Mouse (Mus musculus): Measurements from ENCODE around the gene Ciz1. TPM values are rescaled to one million over a fixed set of nuclear protein-coding genes. Genes with fewer than 3 reads are reported as not detected.

Gene Ciz1
- polyA plus RNA-seq, 2 experiments = 13.1 to 40.3 TPM

GRCm38 (mm10) chr2:32364121-32364520 lies 12.0 kb downstream of the Ciz1 start:
- H3K27me3 ChIP-seq (ENCODE audit: control insufficient read depth, insufficient read depth, low read length) = no peaks in the 10 kb centered on the region
- peaks cover 14 to 15% of the 10 kb centered on the region in 2 experiments for H3K4me1 ChIP-seq (replicated peaks; ENCODE audit: control insufficient read depth in 2 of 2, insufficient read depth in 2 of 2, low read length in 1 of 2)
- 50% methylated on average over 8 of the region's 8 CpGs for WGBS (ENCODE audit: insufficient replicate concordance)
- H3K27ac ChIP-seq = peak overlapping the region; percentile 76; the same call in 1 of the 2 replicates
- peaks cover 7% of the 10 kb centered on the region for H3K36me3 ChIP-seq (replicated peaks; ENCODE audit: control insufficient read depth, insufficient read depth, low read depth)
- peak overlapping the region; percentile 74 to 84; a peak in 3 of 4 replicates for H3K4me3 ChIP-seq (ENCODE audit: insufficient read depth in 1 of 2, low read depth in 2 of 2, low read length in 2 of 2)
- no peaks in the 10 kb centered on the region for H3K9me3 ChIP-seq (ENCODE audit: control insufficient read depth, low read length)
- peak overlapping the region; percentile 98 for H3K4me2 ChIP-seq (ENCODE audit: low read depth)
- peak overlapping the region; percentile 83 for H3K9ac ChIP-seq (replicated peaks)
- TF ChIP-seq EP300 (IDR thresholded peaks at IDR 0.05; ENCODE audit: low read depth) = no peak
- TF ChIP-seq CTCF (IDR thresholded peaks at IDR 0.05; ENCODE audit: low read depth) = no peak
- ATAC-seq (ENCODE audit: insufficient read depth) = no peak
- no peak for DNase-seq (ENCODE audit: low read depth in 3 of 3, low spot score in 3 of 3)

DNA sequence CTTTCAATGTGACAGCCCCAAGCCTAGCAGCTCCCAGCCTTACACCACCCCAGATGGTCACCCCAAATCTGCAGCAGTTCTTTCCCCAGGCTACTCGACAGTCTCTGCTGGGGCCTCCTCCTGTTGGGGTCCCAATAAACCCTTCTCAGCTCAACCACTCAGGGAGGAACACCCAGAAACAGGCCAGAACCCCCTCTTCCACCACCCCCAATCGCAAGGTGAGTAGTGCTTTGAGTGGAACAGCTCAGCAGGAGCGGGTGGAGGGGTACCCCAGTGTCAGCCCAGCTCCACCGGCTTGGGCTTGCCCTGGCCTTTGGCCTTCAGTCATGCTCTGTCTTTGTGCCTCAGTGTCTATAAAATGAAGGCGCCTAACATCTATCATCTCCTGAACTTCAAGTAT lies 15.2 kb downstream of the Ciz1 start:
- 83% methylated on average over 5 of the region's 5 CpGs for WGBS (ENCODE audit: insufficient replicate concordance)
- no peak for TF ChIP-seq EP300 (IDR thresholded peaks at IDR 0.05; ENCODE audit: low read depth)
- no peak for TF ChIP-seq CTCF (IDR thresholded peaks at IDR 0.05; ENCODE audit: low read depth)
- Histone ChIP-seq H3K4me3 (ENCODE audit: insufficient read depth in 1 of 2, low read depth in 2 of 2, low read length in 2 of 2) (no peak overlapping the region), H3K9ac (replicated peaks) (no peak overlapping the region), H3K4me2 (ENCODE audit: low read depth) (no peak overlapping the region), H3K9me3 (ENCODE audit: control insufficient read depth, low read length) (no peaks in the 10 kb centered on the region), H3K27me3 (ENCODE audit: control insufficient read depth, insufficient read depth, low read length) (no peaks in the 10 kb centered on the region), H3K27ac (no peak overlapping the region), H3K4me1 (replicated peaks; ENCODE audit: control insufficient read depth in 2 of 2, insufficient read depth in 2 of 2, low read length in 1 of 2) (peaks cover 9 to 11% of the 10 kb centered on the region in 2 experiments; a peak in 3 of 4 replicates), H3K36me3 (replicated peaks; ENCODE audit: control insufficient read depth, insufficient read depth, low read depth) (peaks cover 15% of the 10 kb centered on the region)
- DNase-seq (ENCODE audit: low read depth in 3 of 3, low spot score in 3 of 3) (no peak), ATAC-seq (ENCODE audit: insufficient read depth) (no peak)

DNA sequence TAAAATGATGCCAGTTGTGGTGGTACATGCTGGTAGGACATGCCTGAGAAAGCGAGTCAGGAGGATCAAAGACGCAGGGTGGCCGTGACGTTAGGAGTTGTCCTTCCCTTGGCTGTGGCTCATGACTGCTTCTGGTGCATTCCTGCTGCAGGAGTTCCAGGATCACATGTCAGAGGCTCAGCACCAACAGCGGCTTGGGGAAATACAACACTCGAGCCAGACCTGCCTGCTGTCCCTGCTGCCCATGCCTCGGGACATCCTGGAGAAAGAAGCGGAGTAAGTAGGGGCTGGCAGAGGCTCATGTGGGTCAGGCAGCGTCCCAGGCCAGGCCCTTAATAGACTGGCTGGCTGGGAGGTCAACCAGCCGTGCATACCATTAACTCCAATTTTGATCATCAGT lies 22.1 kb downstream of the Ciz1 start:
- Histone ChIP-seq H3K9ac (replicated peaks) (no peak overlapping the region), H3K27me3 (ENCODE audit: control insufficient read depth, insufficient read depth, low read length) (no peaks in the 10 kb centered on the region), H3K9me3 (ENCODE audit: control insufficient read depth, low read length) (no peaks in the 10 kb centered on the region), H3K27ac (no peak overlapping the region), H3K4me2 (ENCODE audit: low read depth) (no peak overlapping the region), H3K4me3 (ENCODE audit: insufficient read depth in 1 of 2, low read depth in 2 of 2, low read length in 2 of 2) (no peak overlapping the region), H3K36me3 (replicated peaks; ENCODE audit: control insufficient read depth, insufficient read depth, low read depth) (peaks cover 21% of the 10 kb centered on the region), H3K4me1 (replicated peaks; ENCODE audit: control insufficient read depth in 2 of 2, insufficient read depth in 2 of 2, low read length in 1 of 2) (no peaks in the 10 kb centered on the region)
- ATAC-seq (ENCODE audit: insufficient read depth) (no peak), DNase-seq (ENCODE audit: low read depth in 3 of 3, low spot score in 3 of 3) (no peak)
- TF ChIP-seq CTCF (IDR thresholded peaks at IDR 0.05; ENCODE audit: low read depth) = no peak
- TF ChIP-seq EP300 (IDR thresholded peaks at IDR 0.05; ENCODE audit: low read depth) = no peak
- WGBS (ENCODE audit: insufficient replicate concordance) = 79% methylated on average over 10 of the region's 10 CpGs

- H3K9me3 ChIP-seq (ENCODE audit: control insufficient read depth, low read length) = no peaks in the 10 kb centered on the region
- DNase-seq (ENCODE audit: low read depth in 3 of 3, low spot score in 3 of 3) (no peak), ATAC-seq (ENCODE audit: insufficient read depth) (no peak)
- TF ChIP-seq EP300 (IDR thresholded peaks at IDR 0.05; ENCODE audit: low read depth) (no peak), CTCF (IDR thresholded peaks at IDR 0.05; ENCODE audit: low read depth) (no peak)
- no peak overlapping the region for H3K4me3 ChIP-seq (ENCODE audit: insufficient read depth in 1 of 2, low read depth in 2 of 2, low read length in 2 of 2)
- H3K4me1 ChIP-seq (replicated peaks; ENCODE audit: control insufficient read depth in 2 of 2, insufficient read depth in 2 of 2, low read length in 1 of 2) = no peaks in the 10 kb centered on the region
- no peak overlapping the region for H3K27ac ChIP-seq
- no peak overlapping the region for H3K4me2 ChIP-seq (ENCODE audit: low read depth)
- WGBS (ENCODE audit: insufficient replicate concordance) = 80% methylated on average over 13 of the region's 13 CpGs
- no peak overlapping the region for H3K9ac ChIP-seq (replicated peaks)
- H3K27me3 ChIP-seq (ENCODE audit: control insufficient read depth, insufficient read depth, low read length) = no peaks in the 10 kb centered on the region
- H3K36me3 ChIP-seq (replicated peaks; ENCODE audit: control insufficient read depth, insufficient read depth, low read depth) = peaks cover 17% of the 10 kb centered on the region
These were observed 23.3 kb downstream of the Ciz1 start for GRCm38 (mm10) chr2:32375317-32375940.

DNA sequence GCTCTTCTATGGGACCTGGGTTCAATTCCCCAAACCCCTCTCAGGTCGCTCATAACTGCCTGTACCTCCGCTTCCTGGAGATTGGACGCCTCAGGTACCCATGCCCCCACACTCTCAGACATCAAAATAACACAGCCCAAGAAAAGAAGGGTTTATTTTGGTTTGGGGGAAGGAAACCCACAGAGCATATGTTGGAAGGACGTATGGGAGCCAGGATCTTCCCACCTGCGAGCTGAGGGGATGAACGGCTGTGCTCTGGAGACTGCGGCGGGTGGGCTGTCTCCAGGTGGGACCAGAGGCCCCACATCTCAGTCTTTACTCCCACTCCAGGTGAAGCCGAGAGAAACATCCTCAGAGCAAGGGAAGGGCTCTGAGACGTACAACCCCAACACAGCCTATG lies 24.8 kb downstream of the Ciz1 start:
- no peak for ATAC-seq (ENCODE audit: insufficient read depth)
- TF ChIP-seq CTCF (IDR thresholded peaks at IDR 0.05; ENCODE audit: low read depth) = no peak
- TF ChIP-seq EP300 (IDR thresholded peaks at IDR 0.05; ENCODE audit: low read depth) = no peak
- Histone ChIP-seq H3K4me3 (ENCODE audit: insufficient read depth in 1 of 2, low read depth in 2 of 2, low read length in 2 of 2) (no peak overlapping the region), H3K27ac (no peak overlapping the region), H3K9me3 (ENCODE audit: control insufficient read depth, low read length) (no peaks in the 10 kb centered on the region), H3K4me1 (replicated peaks; ENCODE audit: control insufficient read depth in 2 of 2, insufficient read depth in 2 of 2, low read length in 1 of 2) (peaks cover 3 to 8% of the 10 kb centered on the region in 2 experiments; a peak in 3 of 4 replicates), H3K9ac (replicated peaks) (no peak overlapping the region), H3K4me2 (ENCODE audit: low read depth) (no peak overlapping the region), H3K27me3 (ENCODE audit: control insufficient read depth, insufficient read depth, low read length) (no peaks in the 10 kb centered on the region), H3K36me3 (replicated peaks; ENCODE audit: control insufficient read depth, insufficient read depth, low read depth) (peaks cover 14% of the 10 kb centered on the region)
- WGBS (ENCODE audit: insufficient replicate concordance) = 90% methylated on average over 10 of the region's 10 CpGs
- no peak for DNase-seq (ENCODE audit: low read depth in 3 of 3, low spot score in 3 of 3)
